Mouse (Mus musculus): Measurements from ENCODE around the gene Tnp2.

- TF ChIP-seq POLR2A (IDR thresholded peaks at IDR 0.05; ENCODE audit: insufficient read length, low read depth) (no peak), POLR2AphosphoS2 (IDR thresholded peaks at IDR 0.05; ENCODE audit: insufficient read length, low read depth) (no peak), TCF12 (IDR thresholded peaks at IDR 0.05; ENCODE audit: insufficient read depth, poor library complexity, severe bottlenecking) (no peak), USF1 (IDR thresholded peaks at IDR 0.05; ENCODE audit: low read depth) (no peak), MYOG (IDR thresholded peaks at IDR 0.05; ENCODE audit: control insufficient read depth in 1 of 3, insufficient read depth in 1 of 3, insufficient read length in 2 of 3, low read depth in 2 of 3) (no peak), CEBPB (IDR thresholded peaks at IDR 0.05; ENCODE audit: insufficient read depth, poor library complexity, severe bottlenecking) (no peak), MYOD1 (IDR thresholded peaks at IDR 0.05; ENCODE audit: control insufficient read depth in 1 of 3, insufficient read length in 2 of 3, low read depth in 2 of 3) (no peak)
Measured at GRCm38 (mm10) chr16:10790702-10791101, 2.2 kb upstream of the Tnp2 start, which contains the start of gene Prm3.
